Mouse (Mus musculus) G1E (cell line): Measurements from ENCODE around the gene Slc16a12.
"Not testable (repeated sequence)": the region's sequence is repeated elsewhere in the genome, so short reads cannot be mapped to it uniquely, and the experiment has no call there.

ENCODE experiments used
- CTCF ChIP-seq: IDR thresholded peaks from 2 replicates; pipeline ENCODE4 v1.5.1; 2012; ENCODE audit warnings: low read depth, low read length, inconsistent platforms, mixed read lengths
- GATA1 ChIP-seq: IDR thresholded peaks from 2 replicates; pipeline ENCODE4 v1.6.1; 2012; ENCODE audit warnings: borderline replicate concordance, low read length, inconsistent platforms, mixed read lengths
- POLR2AphosphoS5 ChIP-seq: IDR thresholded peaks from 2 replicates; pipeline ENCODE4 v1.6.1; 2012; ENCODE audit warnings: low read depth, low read length, inconsistent platforms; ENCODE audit not compliant: insufficient replicate concordance
- TAL1 ChIP-seq: conservative IDR thresholded peaks from 2 replicates; pipeline ENCODE4 v1.6.1; 2012; ENCODE audit warnings: low read depth, low read length, inconsistent platforms, mixed read lengths

DNA sequence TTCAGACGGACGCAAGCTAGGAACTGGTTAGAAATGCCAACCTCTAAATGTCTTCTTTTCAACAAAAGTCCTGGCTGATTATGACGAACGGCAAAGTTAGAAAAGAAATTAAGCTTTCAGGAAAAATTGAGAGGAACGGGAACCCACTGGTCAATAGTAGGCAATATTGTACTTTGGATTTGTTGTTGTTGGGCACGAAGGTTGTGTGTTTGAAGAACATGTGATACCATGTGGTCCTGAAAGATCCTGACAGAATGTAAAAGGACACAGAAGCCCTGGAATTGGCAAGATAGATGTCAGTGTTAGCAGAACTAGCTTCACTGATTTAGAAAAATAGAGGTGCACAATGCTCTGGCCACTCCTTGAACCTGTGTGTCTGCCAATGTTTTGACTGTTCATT is 880 bp upstream of the Slc16a12 start:
- not testable (repeated sequence) for TF ChIP-seq POLR2AphosphoS5, CTCF, GATA1, TAL1
